Mouse (Mus musculus) kidney, adult 2 months (tissue): Measurements from ENCODE around the gene Art3.

Source experiments
- CTCF ChIP-seq: fragments of 200-500 bp; conservative IDR thresholded peaks from 2 replicates; pipeline ENCODE4 v1.5.1; 2011; ENCODE audit warnings: low read depth, mild to moderate bottlenecking, control low read depth, low read length, moderate library complexity, mixed read lengths; ENCODE audit not compliant: insufficient read depth, insufficient read length
- POLR2A ChIP-seq: fragments of 200-500 bp; IDR thresholded peaks from one replicate; pipeline ENCODE4 v1.6.1; 2011; ENCODE audit warnings: low read depth, low read length, control low read depth

DNA sequence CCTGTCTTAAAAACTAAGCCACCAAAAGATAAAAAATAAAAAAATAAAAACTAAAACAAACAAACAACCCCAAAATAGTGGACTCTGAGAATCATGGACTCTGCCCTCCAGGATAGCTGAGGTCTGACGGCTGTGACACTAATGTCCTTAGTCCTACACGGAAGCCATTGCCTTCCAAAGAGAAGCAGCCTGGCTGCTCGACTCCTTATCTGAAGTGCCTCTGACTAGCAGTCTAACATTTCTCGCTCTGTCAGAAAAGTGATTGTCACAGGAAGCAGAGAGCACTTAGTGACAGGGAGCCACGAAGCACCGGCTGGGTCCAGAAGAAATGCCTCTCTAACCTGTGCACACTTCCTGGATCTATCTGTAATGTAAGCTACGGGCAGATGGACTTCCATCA, 111.3 kb downstream of the Art3 start:
- TF ChIP-seq POLR2A (no peak), CTCF (no peak)
